Mouse (Mus musculus): Measurements from ENCODE around the gene Acox1. TPM values are rescaled to one million over a fixed set of nuclear protein-coding genes. Genes with fewer than 3 reads are reported as not detected.

Gene Acox1
- polyA plus RNA-seq, 1 experiment from 2014 or later = 24.5 TPM

DNA sequence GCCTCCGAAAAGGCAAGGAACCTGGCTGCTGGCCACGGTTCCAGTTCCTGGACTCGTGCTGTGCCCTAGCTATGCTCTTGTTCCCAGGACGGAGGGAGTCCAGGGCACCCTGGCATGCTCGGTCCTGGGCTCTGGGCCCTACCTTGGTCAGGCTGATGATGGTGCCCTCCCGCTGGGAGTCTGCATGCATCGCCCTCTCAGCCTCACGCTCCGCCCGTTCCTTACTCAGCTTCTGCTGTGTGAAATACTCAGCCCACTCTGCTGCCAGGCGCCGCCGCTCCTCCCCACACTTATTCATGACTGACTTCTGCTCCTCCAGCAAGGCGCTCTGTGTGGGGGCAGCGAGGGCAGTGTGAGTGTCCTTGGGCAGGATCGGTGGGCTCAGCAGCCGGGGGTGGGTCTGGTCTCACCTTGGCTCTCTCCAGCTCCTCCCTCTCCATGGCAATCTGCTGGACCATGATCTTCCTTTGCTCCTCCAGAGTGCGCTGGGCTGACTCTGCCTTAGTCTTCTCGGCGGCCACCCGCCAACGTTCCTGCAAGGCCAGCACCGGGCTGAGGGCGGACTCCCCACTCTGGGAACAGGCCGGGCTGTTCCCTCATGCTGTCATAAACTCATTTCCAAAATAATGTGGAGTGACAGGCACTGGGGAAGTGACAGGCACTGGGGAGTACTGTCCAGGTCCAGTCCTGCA is 52.4 kb downstream of the Acox1 start:
- H3K27ac ChIP-seq = no peak overlapping the region
- no peak overlapping the region for H3K4me3 ChIP-seq
- H3K4me1 ChIP-seq = peaks cover 34% of the 10 kb centered on the region
- no peak for DNase-seq (ENCODE audit: low spot score)
- H3K27me3 ChIP-seq (ENCODE audit: insufficient read depth, poor library complexity, severe bottlenecking) = peaks cover 14% of the 10 kb centered on the region; the same call in 1 of the 2 replicates
- H3K9me3 ChIP-seq = no peaks in the 10 kb centered on the region
- WGBS = 78% methylated on average over 25 of the region's 25 CpGs
- peaks cover 93% of the 10 kb centered on the region for H3K36me3 ChIP-seq

DNA sequence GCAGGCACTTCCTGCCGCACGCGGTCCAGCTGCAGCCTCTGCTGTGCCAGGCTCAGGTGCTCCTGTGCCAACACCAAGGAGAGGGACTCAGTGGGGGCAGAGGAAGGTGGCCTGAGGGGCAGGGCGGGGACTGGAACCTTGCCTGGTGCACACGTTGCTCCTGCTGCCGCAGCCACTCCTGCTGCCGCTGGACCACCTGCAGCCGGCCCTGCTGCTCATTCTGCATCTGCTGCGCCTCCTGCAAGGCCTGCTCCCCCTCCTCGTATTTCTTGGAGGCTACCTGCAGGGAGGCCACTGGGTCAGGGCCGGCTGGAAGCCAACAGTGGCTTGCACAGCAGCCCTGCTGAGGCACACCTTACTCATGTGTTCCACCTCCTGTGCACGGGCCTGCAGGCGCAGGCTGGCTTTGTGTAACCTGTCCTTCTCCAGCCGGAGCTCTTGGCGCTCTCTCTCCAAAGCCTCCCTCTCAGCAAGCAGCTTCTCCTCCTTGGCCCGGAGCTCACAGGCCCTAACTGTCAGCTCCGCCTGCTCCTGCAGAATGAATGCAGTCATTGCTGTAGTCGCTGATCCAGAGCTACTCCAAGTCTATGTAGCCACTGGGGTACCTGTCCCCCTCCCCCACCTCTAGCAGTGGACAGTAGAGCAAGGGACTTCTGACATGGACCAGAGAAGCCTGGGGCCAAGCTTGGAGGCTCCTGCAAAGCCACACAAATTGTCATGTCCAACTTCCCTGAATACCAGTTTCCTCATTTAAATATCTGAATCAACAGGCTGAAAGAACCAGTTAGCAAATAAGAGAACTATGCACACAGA is 53.2 kb downstream of the Acox1 start:
- no peak for DNase-seq (ENCODE audit: low spot score)
- Histone ChIP-seq H3K4me1 (peaks cover 34% of the 10 kb centered on the region), H3K4me3 (no peak overlapping the region), H3K27me3 (ENCODE audit: insufficient read depth, poor library complexity, severe bottlenecking) (peaks cover 14% of the 10 kb centered on the region; the same call in 1 of the 2 replicates), H3K36me3 (peaks cover 86% of the 10 kb centered on the region), H3K27ac (no peak overlapping the region), H3K9me3 (no peaks in the 10 kb centered on the region)
- 71% methylated on average over 18 of the region's 18 CpGs for WGBS

DNA sequence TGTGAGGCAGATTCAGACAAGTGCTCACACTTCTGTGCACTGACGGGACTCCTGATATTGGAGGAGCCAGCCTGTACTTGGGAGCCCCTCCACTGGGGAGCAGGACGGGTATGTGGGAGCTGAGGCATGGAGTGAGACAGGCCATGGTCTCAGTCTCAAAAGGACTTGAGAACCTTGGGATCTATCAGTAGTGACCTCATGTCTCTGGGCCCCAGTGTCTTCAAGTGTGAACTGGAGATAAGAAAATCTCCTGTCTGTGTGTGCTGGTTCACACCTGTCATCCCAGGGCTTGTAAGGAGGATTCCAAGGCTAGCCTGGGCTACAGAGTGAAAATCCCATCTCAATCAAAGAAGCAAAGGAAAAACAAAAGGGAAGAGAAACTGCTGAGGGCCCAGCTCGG is 55.4 kb downstream of the Acox1 start:
- WGBS = 79% methylated on average over 3 of the region's 3 CpGs
- peaks cover 30% of the 10 kb centered on the region for H3K4me1 ChIP-seq
- no peak overlapping the region for H3K4me3 ChIP-seq
- no peak for DNase-seq (ENCODE audit: low spot score)
- H3K27me3 ChIP-seq (ENCODE audit: insufficient read depth, poor library complexity, severe bottlenecking) = peaks cover 10% of the 10 kb centered on the region; the same call in 1 of the 2 replicates
- H3K27ac ChIP-seq = no peak overlapping the region; the same call in 1 of the 2 replicates
- H3K36me3 ChIP-seq = peaks cover 64% of the 10 kb centered on the region
- H3K9me3 ChIP-seq = no peaks in the 10 kb centered on the region

DNA sequence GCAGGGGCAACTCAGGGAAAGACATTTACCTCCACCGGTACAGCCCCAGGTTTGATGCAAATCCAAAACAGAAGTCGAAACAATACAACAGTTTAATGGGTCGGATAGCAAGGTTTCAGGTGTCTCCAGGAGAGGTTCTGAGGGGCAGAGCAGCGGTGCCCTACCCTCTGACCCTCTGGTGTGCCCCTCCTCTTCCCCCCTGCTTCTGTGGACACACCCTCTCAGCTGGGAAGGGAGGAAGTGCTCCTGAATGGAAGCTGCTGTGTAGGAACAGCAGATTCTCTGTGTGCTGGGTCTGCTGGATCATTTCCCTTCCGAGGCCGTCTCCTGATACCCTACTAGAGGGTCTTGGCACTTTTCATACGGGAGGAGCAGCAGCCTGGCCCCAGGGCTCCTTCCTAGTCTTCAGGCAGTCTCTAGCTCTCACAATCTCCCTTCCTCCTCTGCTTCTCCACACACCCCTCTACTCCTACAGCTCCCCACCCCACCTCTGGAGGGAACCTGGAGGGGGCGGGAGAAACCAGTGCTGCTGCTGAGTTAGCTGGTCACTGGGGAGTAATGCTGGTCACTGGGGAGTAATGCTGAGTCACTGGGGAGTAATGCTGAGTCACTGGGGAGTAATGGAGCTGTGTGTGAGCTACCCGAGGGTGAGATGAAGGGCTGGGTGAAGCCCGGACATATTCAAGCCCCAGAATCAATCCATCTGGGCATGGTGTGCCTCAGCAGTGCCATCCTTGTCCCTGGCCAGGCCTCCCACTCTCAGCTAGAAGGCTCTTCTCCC is 56.4 kb downstream of the Acox1 start:
- peak; percentile 93 for DNase-seq (ENCODE audit: low spot score)
- peaks cover 3% of the 10 kb centered on the region; the same call in 1 of the 2 replicates for H3K27me3 ChIP-seq (ENCODE audit: insufficient read depth, poor library complexity, severe bottlenecking)
- H3K4me3 ChIP-seq = no peak overlapping the region
- H3K36me3 ChIP-seq = peaks cover 53% of the 10 kb centered on the region
- H3K27ac ChIP-seq = peak overlapping the region; percentile 60
- peaks cover 23% of the 10 kb centered on the region for H3K4me1 ChIP-seq
- WGBS = 61% methylated on average over 10 of the region's 10 CpGs
- no peaks in the 10 kb centered on the region for H3K9me3 ChIP-seq

DNA sequence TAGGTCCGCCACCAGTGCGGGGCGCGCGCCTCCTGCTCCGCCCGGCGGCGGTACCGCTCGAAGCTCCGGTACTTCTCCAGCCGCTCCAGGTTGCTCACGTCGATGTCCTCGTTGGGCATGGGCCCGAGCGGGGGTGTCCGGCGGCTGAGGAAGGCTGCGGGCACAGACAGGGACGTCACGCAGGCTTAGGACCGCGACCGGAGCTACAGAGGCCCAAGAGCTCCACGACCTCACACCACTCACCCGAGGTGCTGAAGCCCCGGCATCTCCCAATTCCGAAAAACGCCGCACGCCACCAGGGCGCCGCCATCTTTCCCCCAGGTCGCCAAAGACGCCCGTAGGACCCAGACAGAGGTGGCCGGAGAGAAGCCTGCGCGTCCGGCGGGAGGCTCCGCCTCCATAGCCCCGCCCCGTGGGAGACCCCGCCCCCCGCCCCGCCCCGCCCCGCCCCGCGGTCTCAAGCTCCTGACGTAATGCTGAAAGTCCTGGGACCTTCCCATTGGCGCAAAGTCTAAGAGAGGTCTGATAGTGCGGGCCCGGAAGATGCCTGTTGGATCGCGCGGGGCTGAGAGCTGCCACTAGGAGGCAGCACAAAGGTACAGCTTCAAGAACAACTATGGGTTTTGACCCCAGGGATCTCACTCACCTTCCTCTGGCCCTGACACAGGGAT is 60.2 kb downstream of the Acox1 start, which contains the start of gene Mrpl38:
Mrpl38 (minus strand) TSS at position 401 of the 671 bp plus-strand sequence.
- under 1% methylated on average over 60 of the region's 60 CpGs for WGBS
- peak within 1 kb of the TSS; percentile 95 for H3K27ac ChIP-seq
- peaks cover 32% of the 10 kb centered on the region for H3K4me1 ChIP-seq

DNA sequence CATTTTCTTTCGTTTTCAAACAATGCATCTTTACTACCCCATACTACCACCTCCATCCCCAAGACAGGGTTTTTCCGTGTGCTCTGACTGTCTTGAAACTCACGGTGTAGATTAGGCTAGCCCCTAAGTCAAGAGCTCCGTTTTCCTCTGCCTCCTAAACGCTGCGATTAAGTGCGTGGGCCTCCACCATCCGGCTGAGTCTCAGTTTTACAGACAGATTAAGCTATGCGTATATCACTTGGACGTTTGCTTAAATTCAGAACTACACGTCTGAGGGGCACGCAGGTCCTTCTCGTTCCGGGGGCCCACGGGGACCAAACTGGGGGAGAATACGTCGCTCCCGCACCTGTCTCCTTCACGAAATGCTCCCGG is 60.8 kb downstream of the Acox1 start:
- WGBS = 1% methylated on average over 20 of the region's 20 CpGs

More for the DNA sequence above, 60.2 kb downstream of the Acox1 start, which contains the start of gene Mrpl38:
- Histone ChIP-seq H3K36me3 (peaks cover 46% of the 10 kb centered on the region), H3K27me3 (ENCODE audit: insufficient read depth, poor library complexity, severe bottlenecking) (no peaks in the 10 kb centered on the region), H3K4me3 (peak within 1 kb of the TSS; percentile 98), H3K9me3 (no peaks in the 10 kb centered on the region)
- DNase-seq (ENCODE audit: low spot score) = peak; percentile 99

DNA sequence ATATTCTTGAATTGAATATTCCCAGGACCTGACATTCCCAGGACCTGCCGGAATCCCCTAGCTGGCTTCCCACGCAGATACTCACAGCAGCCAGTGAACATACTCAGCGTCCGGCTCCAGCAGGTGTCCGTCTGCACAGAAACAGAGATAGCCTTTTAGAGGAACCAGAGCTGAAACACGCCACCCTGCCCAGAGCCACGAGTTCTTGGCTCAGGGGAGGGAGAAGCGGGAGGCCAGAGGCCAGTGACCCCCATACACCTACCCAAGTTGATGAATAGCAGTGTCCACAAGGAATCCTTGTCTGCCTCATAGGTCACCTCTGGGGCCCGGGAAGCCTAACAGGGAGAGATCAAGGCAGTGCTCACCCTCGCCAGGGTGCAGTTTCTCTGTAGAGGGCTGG is 64.7 kb downstream of the Acox1 start:
- no peak overlapping the region for H3K4me3 ChIP-seq
- 81% methylated on average over 10 of the region's 10 CpGs for WGBS
- H3K27me3 ChIP-seq (ENCODE audit: insufficient read depth, poor library complexity, severe bottlenecking) = no peaks in the 10 kb centered on the region
- H3K27ac ChIP-seq = no peak overlapping the region
- H3K9me3 ChIP-seq = no peaks in the 10 kb centered on the region
- DNase-seq (ENCODE audit: low spot score) = no peak
- H3K36me3 ChIP-seq = peaks cover 52% of the 10 kb centered on the region
- H3K4me1 ChIP-seq = peaks cover 47% of the 10 kb centered on the region

More for the DNA sequence above, 60.8 kb downstream of the Acox1 start:
- no peak for DNase-seq (ENCODE audit: low spot score)
- Histone ChIP-seq H3K9me3 (no peaks in the 10 kb centered on the region), H3K4me1 (peaks cover 27% of the 10 kb centered on the region), H3K27ac (peak overlapping the region; percentile 95), H3K27me3 (ENCODE audit: insufficient read depth, poor library complexity, severe bottlenecking) (no peaks in the 10 kb centered on the region), H3K36me3 (peaks cover 45% of the 10 kb centered on the region), H3K4me3 (peak overlapping the region; percentile 98)

DNA sequence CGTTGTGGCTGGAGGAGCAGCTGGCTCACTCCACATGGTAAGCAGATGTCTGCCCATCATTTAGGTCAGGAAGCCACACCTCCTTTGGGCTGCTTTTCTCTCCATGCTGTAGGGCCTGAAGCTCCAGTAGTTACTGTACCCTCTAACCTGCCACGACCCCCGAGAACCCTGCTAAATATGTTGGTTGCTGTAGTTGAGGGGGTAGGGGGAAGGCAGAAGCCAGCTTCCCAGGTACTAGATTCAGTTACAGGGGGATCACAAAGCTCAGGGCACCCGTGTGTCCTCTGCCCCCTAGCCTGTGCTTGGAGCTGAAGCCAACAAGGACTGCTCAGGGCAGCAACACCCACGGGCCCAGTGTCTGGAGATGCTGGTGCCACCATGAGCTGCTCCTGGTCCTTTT is 65.3 kb downstream of the Acox1 start:
- peaks cover 52% of the 10 kb centered on the region for H3K36me3 ChIP-seq
- no peak for DNase-seq (ENCODE audit: low spot score)
- H3K27ac ChIP-seq = no peak overlapping the region
- WGBS = 75% methylated on average over 5 of the region's 5 CpGs
- H3K9me3 ChIP-seq = no peaks in the 10 kb centered on the region
- no peaks in the 10 kb centered on the region for H3K27me3 ChIP-seq (ENCODE audit: insufficient read depth, poor library complexity, severe bottlenecking)
- H3K4me3 ChIP-seq = no peak overlapping the region
- peaks cover 46% of the 10 kb centered on the region for H3K4me1 ChIP-seq

DNA sequence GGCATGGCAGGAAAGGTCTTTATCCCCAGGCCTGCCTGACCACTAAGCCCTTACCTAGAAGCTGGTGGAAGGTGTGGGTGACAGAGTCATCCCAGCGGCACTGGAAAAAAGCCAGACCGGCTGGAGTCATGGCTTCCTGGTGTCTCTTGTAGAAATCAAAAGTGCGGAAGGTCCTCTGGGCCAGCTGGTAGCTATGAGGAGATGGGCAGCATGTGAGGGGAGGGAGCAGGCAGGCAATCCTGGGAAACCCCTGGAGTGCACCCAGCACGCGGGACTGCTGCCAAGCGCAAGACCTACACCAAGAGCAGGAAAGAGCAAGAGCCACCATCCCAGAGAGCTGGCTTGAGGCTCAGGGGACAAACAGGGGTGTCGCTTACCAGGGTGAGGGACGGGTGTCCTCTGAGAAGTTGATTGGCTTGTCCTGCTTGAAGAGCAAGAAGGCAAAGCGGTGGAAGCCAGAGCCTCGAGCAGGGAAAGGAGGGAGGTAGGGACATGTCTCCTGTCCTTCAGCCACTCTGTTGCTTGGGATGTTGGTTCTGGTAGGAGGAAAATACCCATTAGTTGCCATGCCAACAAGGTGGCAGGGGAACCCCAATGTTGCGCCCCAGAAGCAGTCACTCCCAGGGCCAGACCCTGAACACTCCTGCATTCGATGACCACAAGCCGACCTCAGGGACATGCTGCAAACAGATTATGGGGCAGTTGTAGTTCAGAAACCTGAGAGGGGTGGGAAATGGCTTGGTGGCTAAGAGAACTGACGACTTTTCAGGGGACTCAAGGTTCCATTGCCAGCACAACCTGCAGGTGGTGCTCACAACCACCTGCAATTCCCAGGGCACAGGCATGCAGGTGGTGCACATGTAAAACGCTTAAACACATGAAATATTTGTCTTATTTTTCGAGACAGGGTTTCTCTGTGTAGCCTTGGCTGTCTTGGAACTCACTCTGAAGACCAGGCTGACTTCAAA is 66.2 kb downstream of the Acox1 start:
- Histone ChIP-seq H3K4me1 (peaks cover 50% of the 10 kb centered on the region), H3K27me3 (ENCODE audit: insufficient read depth, poor library complexity, severe bottlenecking) (no peaks in the 10 kb centered on the region), H3K27ac (no peak overlapping the region), H3K4me3 (no peak overlapping the region), H3K36me3 (peaks cover 54% of the 10 kb centered on the region), H3K9me3 (no peaks in the 10 kb centered on the region)
- 84% methylated on average over 16 of the region's 16 CpGs for WGBS
- no peak for DNase-seq (ENCODE audit: low spot score)

DNA sequence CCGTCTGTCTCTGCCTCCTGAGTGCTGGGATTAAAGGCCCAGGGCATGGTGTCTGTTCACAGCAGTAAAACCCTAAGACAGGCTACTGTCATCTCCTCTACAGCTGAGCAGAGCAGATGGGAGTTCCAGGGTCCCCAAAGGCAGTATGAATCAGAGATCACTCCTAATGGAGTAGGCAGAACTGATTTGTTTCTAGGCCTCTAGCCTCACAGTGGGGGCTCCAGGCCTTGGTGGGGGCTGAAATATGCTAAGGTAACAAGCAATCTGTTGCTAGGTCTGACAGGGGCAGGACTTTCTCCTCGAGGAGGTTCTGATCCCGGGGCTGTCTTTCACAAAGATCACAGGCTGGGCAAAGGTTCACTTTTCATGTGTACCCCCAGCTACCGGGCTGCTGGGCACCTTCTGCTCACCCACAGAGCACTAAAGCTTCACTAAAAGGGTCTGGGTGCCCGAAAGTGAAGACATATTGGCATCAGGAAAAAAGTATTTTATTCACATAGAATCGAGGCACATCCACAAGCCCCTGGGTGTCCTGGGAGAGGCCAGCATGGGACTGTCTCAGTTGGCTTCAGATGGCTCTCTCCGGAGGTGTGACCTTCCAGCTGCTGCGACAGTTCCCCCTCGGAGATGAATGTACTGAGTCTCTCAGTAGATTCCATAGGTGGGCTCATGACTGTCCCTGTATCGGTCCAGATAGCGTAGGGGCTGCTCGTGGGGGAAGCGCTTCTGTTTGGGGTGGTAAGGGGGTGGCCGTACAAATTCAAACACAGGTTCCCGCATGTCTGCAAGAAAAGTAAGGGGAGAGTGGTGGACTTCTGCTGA is 67.3 kb downstream of the Acox1 start:
- H3K4me1 ChIP-seq = peaks cover 54% of the 10 kb centered on the region
- 80% methylated on average over 15 of the region's 15 CpGs for WGBS

More for the DNA sequence above, 67.3 kb downstream of the Acox1 start:
- H3K27me3 ChIP-seq (ENCODE audit: insufficient read depth, poor library complexity, severe bottlenecking) = no peaks in the 10 kb centered on the region
- no peak for DNase-seq (ENCODE audit: low spot score)
- H3K27ac ChIP-seq = peak overlapping the region; percentile 95
- H3K36me3 ChIP-seq = peaks cover 57% of the 10 kb centered on the region
- peak overlapping the region; percentile 74 for H3K4me3 ChIP-seq
- no peaks in the 10 kb centered on the region for H3K9me3 ChIP-seq

Measured in heart, embryonic 10.5 days (tissue).